Mouse (Mus musculus) megakaryocyte, embryonic 14.5 days (primary cell): ENCODE results near the gene Cnst.
"Not testable (repeated sequence)": the region's sequence is repeated elsewhere in the genome, so short reads cannot be mapped to it uniquely, and the experiment has no call there.

Experiments used
- FLI1 ChIP-seq: IDR thresholded peaks from 2 replicates; pipeline ENCODE4 v1.6.1; 2012; ENCODE audit warnings: low read length, inconsistent platforms, mixed read lengths
- GATA1 ChIP-seq: IDR thresholded peaks from 3 replicates; pipeline ENCODE4 v1.6.1; 2012; ENCODE audit warnings: mixed read lengths, low read length, inconsistent platforms, borderline replicate concordance

GRCm38 (mm10) chr1:179545768-179546550 lies at the start of gene Cnst, which contains the start of gene Tfb2m:
- not testable (repeated sequence) for TF ChIP-seq GATA1
- TF ChIP-seq FLI1 = peak; percentile 7; the same call in 1 of the 2 replicates
